Mouse (Mus musculus) liver, embryonic 12.5 days (tissue): ENCODE measurements around the gene Proser1. TPM values are rescaled to one million over a fixed set of nuclear protein-coding genes. Genes with fewer than 3 reads are reported as not detected.
A peak's percentile ranks its signal among the peaks of the same experiment; 100 is the strongest.

Source experiments
- ATAC-seq: fragments of 200-750 bp; cut with Nextera tagmentation; 2 replicates; pipeline ENCODE4 v1.8.0; 2017; ENCODE audit warnings: moderate number of reproducible peaks, mild to moderate bottlenecking, moderate library complexity
- H3K27ac ChIP-seq: fragments of 300-500 bp; sonication (generic); 2 replicates; pipeline ENCODE4 v1.5.1; 2016; ENCODE audit warnings: mild to moderate bottlenecking
- H3K27me3 ChIP-seq: fragments of 300-500 bp; sonication (generic); replicated peaks from 2 replicates; pipeline ENCODE4 v1.6.1; 2016; ENCODE audit warnings: mild to moderate bottlenecking, moderate library complexity
- H3K36me3 ChIP-seq: fragments of 300-500 bp; sonication (generic); 2 replicates; pipeline ENCODE4 v1.6.1; 2016; ENCODE audit warnings: mild to moderate bottlenecking, moderate library complexity
- H3K4me1 ChIP-seq: fragments of 300-500 bp; sonication (generic); 2 replicates; pipeline ENCODE4 v1.6.1; 2016
- H3K4me2 ChIP-seq: fragments of 300-500 bp; sonication (generic); 2 replicates; pipeline ENCODE4 v1.6.1; 2016; ENCODE audit warnings: mild to moderate bottlenecking, moderate library complexity
- H3K4me3 ChIP-seq: fragments of 300-500 bp; sonication (generic); 2 replicates; pipeline ENCODE4 v1.5.1; 2016; ENCODE audit warnings: mild to moderate bottlenecking, moderate library complexity
- H3K9ac ChIP-seq: fragments of 300-500 bp; sonication (generic); 2 replicates; pipeline ENCODE4 v1.6.1; 2016; ENCODE audit warnings: mild to moderate bottlenecking, moderate library complexity
- H3K9me3 ChIP-seq: fragments of 300-500 bp; sonication (generic); replicated peaks from 2 replicates; pipeline ENCODE4 v1.6.1; 2016; ENCODE audit warnings: mild to moderate bottlenecking, moderate library complexity
- WGBS: fragments of 180-500 bp; shearing (Covaris S2); methylation state at CpG from one replicate; pipeline ENCODE4 v1.1.7; 2016; ENCODE audit not compliant: insufficient replicate concordance; 5-methylcytosine and 5-hydroxymethylcytosine counted together
- polyA plus RNA-seq: library from polyadenylated mRNA; unstranded; fragments of >200 nt; fragmentation: Nextera tagmentation; extraction: Ambion mirVana; gene quantifications from 2 replicates; pipeline ENCODE4 v1.2.1, GENCODE M21; 2016

The Proser1 gene
- polyA plus RNA-seq, 1 experiment from 2014 or later: 7.7 TPM

- Histone ChIP-seq H3K9me3 (no peaks in the 10 kb centered on the region), H3K9ac (no peak overlapping the region), H3K27me3 (no peaks in the 10 kb centered on the region), H3K4me3 (no peak overlapping the region), H3K4me1 (no peaks in the 10 kb centered on the region), H3K4me2 (no peak overlapping the region), H3K27ac (no peak overlapping the region), H3K36me3 (peaks cover 76% of the 10 kb centered on the region)
- no peak for ATAC-seq
- WGBS: 88% methylated on average over 10 of the region's 10 CpGs
Observed at GRCm38 (mm10) chr3:53452351-53452750, 11.1 kb upstream of the Proser1 start.

- Histone ChIP-seq H3K4me2 (no peak overlapping the region), H3K9ac (no peak overlapping the region), H3K9me3 (no peaks in the 10 kb centered on the region), H3K36me3 (peaks cover 86% of the 10 kb centered on the region), H3K27ac (no peak overlapping the region), H3K27me3 (no peaks in the 10 kb centered on the region), H3K4me1 (no peaks in the 10 kb centered on the region), H3K4me3 (no peak overlapping the region)
- no peak for ATAC-seq
- 79% methylated on average over 7 of the region's 7 CpGs for WGBS
Observed at GRCm38 (mm10) chr3:53453346-53453745, 10.1 kb upstream of the Proser1 start.

GRCm38 (mm10) chr3:53454005-53454404 is 9.5 kb upstream of the Proser1 start:
- ATAC-seq: no peak
- 85% methylated on average over 6 of the region's 6 CpGs for WGBS
- Histone ChIP-seq H3K4me3 (no peak overlapping the region), H3K4me2 (no peak overlapping the region), H3K4me1 (no peaks in the 10 kb centered on the region), H3K27ac (no peak overlapping the region), H3K27me3 (no peaks in the 10 kb centered on the region), H3K9me3 (no peaks in the 10 kb centered on the region), H3K36me3 (peaks cover 91% of the 10 kb centered on the region), H3K9ac (no peak overlapping the region)

GRCm38 (mm10) chr3:53454561-53454960 is 8.9 kb upstream of the Proser1 start:
- Histone ChIP-seq H3K36me3 (peaks cover 95% of the 10 kb centered on the region), H3K9me3 (no peaks in the 10 kb centered on the region), H3K4me2 (no peak overlapping the region), H3K9ac (no peak overlapping the region), H3K4me1 (no peaks in the 10 kb centered on the region), H3K27ac (no peak overlapping the region), H3K4me3 (no peak overlapping the region), H3K27me3 (no peaks in the 10 kb centered on the region)
- whole genome bisulfite sequencing: 82% methylated on average over 6 of the region's 6 CpGs
- ATAC-seq: no peak

GRCm38 (mm10) chr3:53454984-53455383 is 8.5 kb upstream of the Proser1 start:
- 78% methylated on average over 7 of the region's 7 CpGs for WGBS
- no peak overlapping the region for H3K9ac ChIP-seq
- H3K4me1 ChIP-seq: no peaks in the 10 kb centered on the region
- no peaks in the 10 kb centered on the region for H3K27me3 ChIP-seq
- H3K9me3 ChIP-seq: no peaks in the 10 kb centered on the region
- H3K36me3 ChIP-seq: peaks cover 95% of the 10 kb centered on the region
- no peak overlapping the region for H3K4me3 ChIP-seq
- no peak overlapping the region for H3K27ac ChIP-seq
- no peak for ATAC-seq
- no peak overlapping the region for H3K4me2 ChIP-seq

- ATAC-seq: no peak
- no peaks in the 10 kb centered on the region for H3K9me3 ChIP-seq
- peaks cover 16% of the 10 kb centered on the region for H3K4me1 ChIP-seq
- 73% methylated on average over 5 of the region's 5 CpGs for WGBS
- no peak overlapping the region for H3K9ac ChIP-seq
- H3K4me2 ChIP-seq: no peak overlapping the region
- peaks cover 78% of the 10 kb centered on the region for H3K36me3 ChIP-seq
- no peaks in the 10 kb centered on the region for H3K27me3 ChIP-seq
- H3K27ac ChIP-seq: no peak overlapping the region
- H3K4me3 ChIP-seq: no peak overlapping the region
Observed at GRCm38 (mm10) chr3:53457750-53458149, 5.7 kb upstream of the Proser1 start.

- 49% methylated on average over 9 of the region's 9 CpGs for WGBS
- Histone ChIP-seq H3K27ac (no peak overlapping the region), H3K9me3 (no peaks in the 10 kb centered on the region), H3K9ac (no peak overlapping the region), H3K4me3 (no peak overlapping the region), H3K36me3 (peaks cover 54% of the 10 kb centered on the region), H3K27me3 (no peaks in the 10 kb centered on the region), H3K4me1 (peaks cover 19% of the 10 kb centered on the region), H3K4me2 (no peak overlapping the region)
- no peak for ATAC-seq
Observed at GRCm38 (mm10) chr3:53460106-53460505, 3.4 kb upstream of the Proser1 start.

GRCm38 (mm10) chr3:53462701-53463045 is 793 bp upstream of the Proser1 start:
- peak overlapping the region; percentile 88 for H3K9ac ChIP-seq
- peak overlapping the region; percentile 86 for H3K27ac ChIP-seq
- H3K9me3 ChIP-seq: no peaks in the 10 kb centered on the region
- H3K36me3 ChIP-seq: peaks cover 36% of the 10 kb centered on the region
- peak overlapping the region; percentile 79 for H3K4me2 ChIP-seq
- no peaks in the 10 kb centered on the region for H3K27me3 ChIP-seq
- peak overlapping the region; percentile 97 for H3K4me3 ChIP-seq
- peaks cover 45% of the 10 kb centered on the region for H3K4me1 ChIP-seq
- ATAC-seq: no peak
- 5% methylated on average over 9 of the region's 9 CpGs for WGBS

- Histone ChIP-seq H3K4me2 (peak overlapping the region; percentile 79), H3K27ac (peak overlapping the region; percentile 86), H3K36me3 (peaks cover 34% of the 10 kb centered on the region), H3K27me3 (no peaks in the 10 kb centered on the region), H3K9ac (peak overlapping the region; percentile 88), H3K4me1 (peaks cover 51% of the 10 kb centered on the region), H3K4me3 (peak overlapping the region; percentile 97), H3K9me3 (no peaks in the 10 kb centered on the region)
- under 1% methylated on average over 35 of the region's 35 CpGs for WGBS
- peak; percentile 59 for ATAC-seq
Observed at GRCm38 (mm10) chr3:53463765-53464114, 274 bp downstream of the Proser1 start.

GRCm38 (mm10) chr3:53464146-53464698 is 756 bp downstream of the Proser1 start:
- Histone ChIP-seq H3K9me3 (no peaks in the 10 kb centered on the region), H3K4me3 (peak overlapping the region; percentile 97), H3K4me2 (peak overlapping the region; percentile 79), H3K9ac (peak overlapping the region; percentile 88), H3K4me1 (peaks cover 54% of the 10 kb centered on the region), H3K27me3 (no peaks in the 10 kb centered on the region), H3K36me3 (peaks cover 36% of the 10 kb centered on the region), H3K27ac (peak overlapping the region; percentile 86)
- no peak for ATAC-seq
- under 1% methylated on average over 20 of the region's 20 CpGs for WGBS

GRCm38 (mm10) chr3:53465330-53465729 is 1.9 kb downstream of the Proser1 start:
- Histone ChIP-seq H3K27me3 (no peaks in the 10 kb centered on the region), H3K4me3 (peak overlapping the region; percentile 97), H3K27ac (peak overlapping the region; percentile 17; the same call in 1 of the 2 replicates), H3K4me1 (peaks cover 61% of the 10 kb centered on the region), H3K4me2 (peak overlapping the region; percentile 79), H3K9ac (peak overlapping the region; percentile 88), H3K36me3 (peaks cover 36% of the 10 kb centered on the region), H3K9me3 (no peaks in the 10 kb centered on the region)
- WGBS: 12% methylated on average over 6 of the region's 6 CpGs
- no peak for ATAC-seq

- H3K36me3 ChIP-seq: peaks cover 41% of the 10 kb centered on the region
- H3K27me3 ChIP-seq: no peaks in the 10 kb centered on the region
- no peak overlapping the region for H3K9ac ChIP-seq
- H3K4me2 ChIP-seq: peak overlapping the region; percentile 79
- H3K9me3 ChIP-seq: no peaks in the 10 kb centered on the region
- H3K4me3 ChIP-seq: peak overlapping the region; percentile 97; the same call in 1 of the 2 replicates
- H3K4me1 ChIP-seq: peaks cover 56% of the 10 kb centered on the region
- no peak overlapping the region for H3K27ac ChIP-seq
- 70% methylated on average over 9 of the region's 9 CpGs for WGBS
- no peak for ATAC-seq
Observed at GRCm38 (mm10) chr3:53466481-53466880, 3.0 kb downstream of the Proser1 start.

- Histone ChIP-seq H3K4me1 (peaks cover 48% of the 10 kb centered on the region), H3K36me3 (peaks cover 50% of the 10 kb centered on the region), H3K9ac (no peak overlapping the region), H3K27ac (no peak overlapping the region), H3K27me3 (no peaks in the 10 kb centered on the region), H3K9me3 (no peaks in the 10 kb centered on the region), H3K4me3 (no peak overlapping the region), H3K4me2 (no peak overlapping the region)
- 67% methylated on average over 5 of the region's 5 CpGs for WGBS
- ATAC-seq: no peak
Observed at GRCm38 (mm10) chr3:53467356-53467755, 3.9 kb downstream of the Proser1 start.
